Comparison of ENCODE assay signal across 10 mouse cellular contexts in the genomic region with DNA sequence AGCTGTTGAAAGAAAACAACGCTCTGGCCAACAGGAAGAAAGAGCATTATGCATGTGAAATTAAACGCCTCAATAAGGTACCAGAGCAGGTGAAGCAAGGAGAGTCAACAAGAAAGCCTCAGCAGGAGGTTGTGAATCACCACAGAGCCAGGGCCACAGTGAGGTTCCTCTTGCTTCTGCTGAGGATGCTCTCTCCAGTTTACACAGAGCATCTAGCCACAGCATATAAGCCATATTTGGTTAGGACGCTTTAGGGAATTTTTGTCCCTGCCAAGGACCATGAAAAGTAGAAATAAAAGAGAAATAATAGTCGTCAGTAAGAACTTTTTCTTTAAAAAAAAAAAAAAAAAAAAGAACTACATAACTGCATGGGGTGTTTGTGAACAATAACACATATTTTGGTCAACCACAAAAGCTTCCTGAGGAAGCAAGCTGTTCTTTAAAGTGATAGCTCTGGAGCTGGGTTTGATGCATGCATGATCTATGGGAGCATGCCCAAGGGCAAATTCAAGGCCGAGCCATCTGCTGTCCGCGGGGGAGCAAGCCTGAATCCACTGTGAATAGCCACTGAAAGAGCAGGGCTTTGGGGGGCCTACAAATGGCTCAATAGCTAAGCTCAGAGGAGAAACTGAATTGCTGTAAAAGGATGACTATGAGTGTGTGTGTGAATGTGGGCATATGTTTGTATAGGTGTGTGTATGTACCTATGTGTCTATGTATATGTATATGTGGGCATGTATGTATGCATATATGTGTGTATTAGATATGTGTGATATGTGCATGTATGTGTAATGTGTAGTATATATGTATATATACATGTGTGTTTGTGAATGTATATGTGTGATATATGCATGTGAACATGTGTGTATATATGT.
DNase-seq lines count a peak whose midpoint lies in the region; ATAC-seq and TF ChIP-seq lines count a peak whose summit lies in the region.
"Had no signal": no experiment of that assay in that cellular context is flagged by ENCODE, and none has a peak within 500 bp of the region (broad histone marks: within the 10 kb centered on the region; RNA-seq: fewer than 3 reads in every experiment).

No protein-coding gene starts in this region.

- TF ChIP-seq EP300 in heart, adult 2 months (IDR thresholded peaks at IDR 0.05; ENCODE audit: insufficient read depth, low read depth, low read length): no peak

- H3K4me2 ChIP-seq in midbrain, embryonic 12.5 days (replicated peaks): no peak overlapping the region
- no peak overlapping the region for H3K4me2 ChIP-seq in midbrain, embryonic 15.5 days

- H3K4me1 ChIP-seq in midbrain, embryonic 12.5 days: peaks cover 8% of the 10 kb centered on the region
- H3K4me1 ChIP-seq in midbrain, embryonic 15.5 days: 0 out of 2 replicates have a peak, but pooled peaks cover 4% of the 10 kb centered on the region
- H3K4me1 ChIP-seq in heart, adult 2 months (ENCODE audit: control insufficient read depth, insufficient read depth, low read length): no peaks in the 10 kb centered on the region
- H3K4me1 ChIP-seq: heart, embryonic 10.5 days had no signal

- peak; percentile 9 to 28 for DNase-seq in CD8-positive naive resting alpha-beta T cell, adult 2 months (ENCODE audit: low read depth in 2 of 2, low spot score in 2 of 2)
- DNase-seq in heart, adult 2 months: no peak
- DNase-seq in gastrocnemius, adult 18-20 months (ENCODE audit: low spot score): no peak

- no peaks in the 10 kb centered on the region for H3K36me3 ChIP-seq in midbrain, embryonic 12.5 days
- H3K36me3 ChIP-seq in midbrain, embryonic 15.5 days (replicated peaks): no peaks in the 10 kb centered on the region
- no peaks in the 10 kb centered on the region for H3K36me3 ChIP-seq in heart, adult 2 months (ENCODE audit: control insufficient read depth, insufficient read depth, low read length)
- H3K36me3 ChIP-seq: embryonic facial prominence, embryonic 10.5 days; heart, embryonic 10.5 days had no signal

- H3K79me2 ChIP-seq in heart, adult 2 months (replicated peaks; ENCODE audit: control insufficient read depth, insufficient read depth, low read length): no peaks in the 10 kb centered on the region

- no peaks in the 10 kb centered on the region; the same call in 1 of the 2 replicates for H3K27me3 ChIP-seq in midbrain, embryonic 12.5 days
- no peaks in the 10 kb centered on the region; the same call in 1 of the 2 replicates for H3K27me3 ChIP-seq in midbrain, embryonic 15.5 days (replicated peaks)
- H3K27me3 ChIP-seq in heart, adult 2 months (ENCODE audit: control insufficient read depth, insufficient read depth, low read length): no peaks in the 10 kb centered on the region

- no peak overlapping the region for H3K9ac ChIP-seq in midbrain, embryonic 12.5 days (replicated peaks)
- H3K9ac ChIP-seq in midbrain, embryonic 15.5 days: no peak overlapping the region
- no peak overlapping the region for H3K9ac ChIP-seq in heart, adult 2 months (ENCODE audit: low read depth, low read length)

- TF ChIP-seq POLR2A in heart, adult 2 months (IDR thresholded peaks at IDR 0.05; ENCODE audit: insufficient read depth, low read depth, low read length): no peak

- intact Hi-C loops in heart, adult 2 months (cut with DNase I): no loop called here

- H3K4me3 ChIP-seq in midbrain, embryonic 12.5 days: no peak overlapping the region
- H3K4me3 ChIP-seq in midbrain, embryonic 15.5 days: no peak overlapping the region
- no peak overlapping the region for H3K4me3 ChIP-seq in heart, adult 2 months
- H3K4me3 ChIP-seq: embryonic facial prominence, embryonic 10.5 days; heart, embryonic 10.5 days had no signal

- peak overlapping the region; percentile 52; the same call in 1 of the 2 replicates for H3K27ac ChIP-seq in midbrain, embryonic 12.5 days (replicated peaks)
- no peak overlapping the region for H3K27ac ChIP-seq in midbrain, embryonic 15.5 days
- no peak overlapping the region for H3K27ac ChIP-seq in heart, adult 2 months
- H3K27ac ChIP-seq: embryonic facial prominence, embryonic 10.5 days; heart, embryonic 10.5 days had no signal

- WGBS in midbrain, embryonic 12.5 days: 21% methylated on average over 7 of the region's 7 CpGs
- WGBS in midbrain, embryonic 15.5 days: 19% methylated on average over 7 of the region's 7 CpGs
- WGBS in heart, adult 2 months: 53% methylated on average over 7 of the region's 7 CpGs

- H3K9me3 ChIP-seq in midbrain, embryonic 12.5 days: no peaks in the 10 kb centered on the region
- no peaks in the 10 kb centered on the region for H3K9me3 ChIP-seq in midbrain, embryonic 15.5 days
- H3K9me3 ChIP-seq: embryonic facial prominence, embryonic 10.5 days; heart, embryonic 10.5 days had no signal

- peak; percentile 64 for ATAC-seq in midbrain, embryonic 12.5 days (ENCODE audit: low FRiP score, low read depth)
- ATAC-seq in midbrain, embryonic 15.5 days (replicated peaks): no peak
- peak; percentile 71 for ATAC-seq in activated CD4-positive, CD25-positive, alpha-beta regulatory T cell, adult 4 months
- ATAC-seq in monocyte, adult 5-6 weeks (replicated peaks; ENCODE audit: insufficient number of reproducible peaks, low FRiP score, low TSS enrichment, poor library complexity, severe bottlenecking): peak; percentile 36; the same call in 1 of the 2 replicates
- ATAC-seq: intestine, embryonic 16.5 days had no signal

- no peak for TF ChIP-seq CTCF in heart, adult 2 months (IDR thresholded peaks at IDR 0.05)

Comparison
In these comparisons a context has a peak if more than half of its experiments do, and no peak if none do; other contexts are left out.
1. DNase-seq: peak in CD8-positive naive resting alpha-beta T cell, adult 2 months (2 of 2); none in heart, adult 2 months (0 of 2) and gastrocnemius, adult 18-20 months (single experiment).